Mouse (Mus musculus): Measurements from ENCODE around the gene Tmem238. TPM values are rescaled to one million over a fixed set of nuclear protein-coding genes. Genes with fewer than 3 reads are reported as not detected.

The Tmem238 gene
- 1.2 TPM for polyA plus RNA-seq (2014; fragmentation: Illumina TruSeq; extraction: RNeasy Lipid Tissue Mini Kit (QIAGEN cat#74804); ENCODE audit: low read depth, low replicate concordance)

GRCm38 (mm10) chr7:4789436-4789935 lies at the start of gene Tmem238:
TSS of gene Tmem238 (minus strand) at chr7:4789656.

GRCm38 (mm10) chr7:4812303-4813104 lies 23.0 kb upstream of the Tmem238 start, which contains the start of gene Ube2s:
TSS of gene Ube2s (minus strand) at chr7:4812590.

GRCm38 (mm10) chr7:4792278-4793212 lies 3.1 kb upstream of the Tmem238 start, which contains the start of gene Rpl28:
TSS of gene Rpl28 (plus strand) at chr7:4792874.

GRCm38 (mm10) chr7:4782759-4783158 lies 6.7 kb downstream of the Tmem238 start, which contains the start of the genes Il11 and Tmem190:
TSS of gene Il11 (minus strand) at chr7:4782859.
TSS of gene Tmem190 (plus strand) at chr7:4782937.

GRCm38 (mm10) chr7:4771202-4771601 lies 18.3 kb downstream of the Tmem238 start, which contains the start of gene Fam71e2:
TSS of gene Fam71e2 (minus strand) at chr7:4771302.

GRCm38 (mm10) chr7:4752821-4753570 lies 36.5 kb downstream of the Tmem238 start, which contains the start of gene Cox6b2:
TSS of gene Cox6b2 (minus strand) at chr7:4753094.

GRCm38 (mm10) chr7:4739544-4740275 lies 49.7 kb downstream of the Tmem238 start, which contains the start of gene Kmt5c:
TSS of gene Kmt5c (plus strand) at chr7:4740115.

Other genes starting within 250 kb of the Tmem238 start
- 1.2 TPM for gene Syt5, start 242.1 kb downstream of the Tmem238 start, polyA plus RNA-seq (2014; fragmentation: Illumina TruSeq; extraction: RNeasy Lipid Tissue Mini Kit (QIAGEN cat#74804); ENCODE audit: low read depth, low replicate concordance)
- 17.8 TPM for gene Ptprh, start 185.6 kb downstream of the Tmem238 start, polyA plus RNA-seq (2014; fragmentation: Illumina TruSeq; extraction: RNeasy Lipid Tissue Mini Kit (QIAGEN cat#74804); ENCODE audit: low read depth, low replicate concordance)
- 0.88 TPM for gene Tmem86b, start 158.2 kb downstream of the Tmem238 start, polyA plus RNA-seq (2014; fragmentation: Illumina TruSeq; extraction: RNeasy Lipid Tissue Mini Kit (QIAGEN cat#74804); ENCODE audit: low read depth, low replicate concordance)
- 12.3 TPM for gene Ppp6r1, start 130.6 kb downstream of the Tmem238 start, polyA plus RNA-seq (2014; fragmentation: Illumina TruSeq; extraction: RNeasy Lipid Tissue Mini Kit (QIAGEN cat#74804); ENCODE audit: low read depth, low replicate concordance)
- not detected for gene Hspbp1, start 104.6 kb downstream of the Tmem238 start, polyA plus RNA-seq (2014; fragmentation: Illumina TruSeq; extraction: RNeasy Lipid Tissue Mini Kit (QIAGEN cat#74804); ENCODE audit: low read depth, low replicate concordance)
- gene Brsk1, start 99.1 kb downstream of the Tmem238 start, polyA plus RNA-seq (2014; fragmentation: Illumina TruSeq; extraction: RNeasy Lipid Tissue Mini Kit (QIAGEN cat#74804); ENCODE audit: low read depth, low replicate concordance) = 0.35 TPM
- gene Tmem150b, start 64.4 kb downstream of the Tmem238 start, polyA plus RNA-seq (2014; fragmentation: Illumina TruSeq; extraction: RNeasy Lipid Tissue Mini Kit (QIAGEN cat#74804); ENCODE audit: low read depth, low replicate concordance) = 4.8 TPM
- gene Kmt5c, start 49.5 kb downstream of the Tmem238 start, polyA plus RNA-seq (2014; fragmentation: Illumina TruSeq; extraction: RNeasy Lipid Tissue Mini Kit (QIAGEN cat#74804); ENCODE audit: low read depth, low replicate concordance) = 3.9 TPM
- not detected for gene Cox6b2, start 36.6 kb downstream of the Tmem238 start, polyA plus RNA-seq (2014; fragmentation: Illumina TruSeq; extraction: RNeasy Lipid Tissue Mini Kit (QIAGEN cat#74804); ENCODE audit: low read depth, low replicate concordance)
- gene Fam71e2, start 18.4 kb downstream of the Tmem238 start, polyA plus RNA-seq (2014; fragmentation: Illumina TruSeq; extraction: RNeasy Lipid Tissue Mini Kit (QIAGEN cat#74804); ENCODE audit: low read depth, low replicate concordance) = not detected
- 0.38 TPM for gene Il11, start 6.8 kb downstream of the Tmem238 start, polyA plus RNA-seq (2014; fragmentation: Illumina TruSeq; extraction: RNeasy Lipid Tissue Mini Kit (QIAGEN cat#74804); ENCODE audit: low read depth, low replicate concordance)
- not detected for gene Tmem190, start 6.7 kb downstream of the Tmem238 start, polyA plus RNA-seq (2014; fragmentation: Illumina TruSeq; extraction: RNeasy Lipid Tissue Mini Kit (QIAGEN cat#74804); ENCODE audit: low read depth, low replicate concordance)
- gene Rpl28, start 3.2 kb upstream of the Tmem238 start, polyA plus RNA-seq (2014; fragmentation: Illumina TruSeq; extraction: RNeasy Lipid Tissue Mini Kit (QIAGEN cat#74804); ENCODE audit: low read depth, low replicate concordance) = 18.9 TPM
- 2.9 TPM for gene Ube2s, start 22.9 kb upstream of the Tmem238 start, polyA plus RNA-seq (2014; fragmentation: Illumina TruSeq; extraction: RNeasy Lipid Tissue Mini Kit (QIAGEN cat#74804); ENCODE audit: low read depth, low replicate concordance)
- 0.66 TPM for gene Shisa7, start 55.0 kb upstream of the Tmem238 start, polyA plus RNA-seq (2014; fragmentation: Illumina TruSeq; extraction: RNeasy Lipid Tissue Mini Kit (QIAGEN cat#74804); ENCODE audit: low read depth, low replicate concordance)
- gene Isoc2b, start 80.6 kb upstream of the Tmem238 start, polyA plus RNA-seq (2014; fragmentation: Illumina TruSeq; extraction: RNeasy Lipid Tissue Mini Kit (QIAGEN cat#74804); ENCODE audit: low read depth, low replicate concordance) = 1.4 TPM
- gene Isoc2a, start 87.5 kb upstream of the Tmem238 start, polyA plus RNA-seq (2014; fragmentation: Illumina TruSeq; extraction: RNeasy Lipid Tissue Mini Kit (QIAGEN cat#74804); ENCODE audit: low read depth, low replicate concordance) = 0.44 TPM
- gene Gm36210, start 116.9 kb upstream of the Tmem238 start, polyA plus RNA-seq (2014; fragmentation: Illumina TruSeq; extraction: RNeasy Lipid Tissue Mini Kit (QIAGEN cat#74804); ENCODE audit: low read depth, low replicate concordance) = not detected
- not detected for gene Zfp628, start 125.6 kb upstream of the Tmem238 start, polyA plus RNA-seq (2014; fragmentation: Illumina TruSeq; extraction: RNeasy Lipid Tissue Mini Kit (QIAGEN cat#74804); ENCODE audit: low read depth, low replicate concordance)
- gene Nat14, start 132.4 kb upstream of the Tmem238 start, polyA plus RNA-seq (2014; fragmentation: Illumina TruSeq; extraction: RNeasy Lipid Tissue Mini Kit (QIAGEN cat#74804); ENCODE audit: low read depth, low replicate concordance) = 1.5 TPM
- 0.38 TPM for gene Ssc5d, start 136.1 kb upstream of the Tmem238 start, polyA plus RNA-seq (2014; fragmentation: Illumina TruSeq; extraction: RNeasy Lipid Tissue Mini Kit (QIAGEN cat#74804); ENCODE audit: low read depth, low replicate concordance)
- gene Sbk2, start 174.8 kb upstream of the Tmem238 start, polyA plus RNA-seq (2014; fragmentation: Illumina TruSeq; extraction: RNeasy Lipid Tissue Mini Kit (QIAGEN cat#74804); ENCODE audit: low read depth, low replicate concordance) = not detected
- gene Sbk3, start 181.5 kb upstream of the Tmem238 start, polyA plus RNA-seq (2014; fragmentation: Illumina TruSeq; extraction: RNeasy Lipid Tissue Mini Kit (QIAGEN cat#74804); ENCODE audit: low read depth, low replicate concordance) = not detected
- 36.0 TPM for gene Zfp579, start 206.5 kb upstream of the Tmem238 start, polyA plus RNA-seq (2014; fragmentation: Illumina TruSeq; extraction: RNeasy Lipid Tissue Mini Kit (QIAGEN cat#74804); ENCODE audit: low read depth, low replicate concordance)
- not detected for gene Zfp524, start 224.8 kb upstream of the Tmem238 start, polyA plus RNA-seq (2014; fragmentation: Illumina TruSeq; extraction: RNeasy Lipid Tissue Mini Kit (QIAGEN cat#74804); ENCODE audit: low read depth, low replicate concordance)
- gene Fiz1, start 225.0 kb upstream of the Tmem238 start, polyA plus RNA-seq (2014; fragmentation: Illumina TruSeq; extraction: RNeasy Lipid Tissue Mini Kit (QIAGEN cat#74804); ENCODE audit: low read depth, low replicate concordance) = 12.5 TPM
- not detected for gene Gm44973, start 225.8 kb upstream of the Tmem238 start, polyA plus RNA-seq (2014; fragmentation: Illumina TruSeq; extraction: RNeasy Lipid Tissue Mini Kit (QIAGEN cat#74804); ENCODE audit: low read depth, low replicate concordance)
- 9.8 TPM for gene Zfp865, start 230.7 kb upstream of the Tmem238 start, polyA plus RNA-seq (2014; fragmentation: Illumina TruSeq; extraction: RNeasy Lipid Tissue Mini Kit (QIAGEN cat#74804); ENCODE audit: low read depth, low replicate concordance)
- not detected for gene Ccdc106, start 230.9 kb upstream of the Tmem238 start, polyA plus RNA-seq (2014; fragmentation: Illumina TruSeq; extraction: RNeasy Lipid Tissue Mini Kit (QIAGEN cat#74804); ENCODE audit: low read depth, low replicate concordance)
- 2.8 TPM for gene 4632433K11Rik, start 244.5 kb upstream of the Tmem238 start, polyA plus RNA-seq (2014; fragmentation: Illumina TruSeq; extraction: RNeasy Lipid Tissue Mini Kit (QIAGEN cat#74804); ENCODE audit: low read depth, low replicate concordance)
- 7.6 TPM for gene Zfp784, start 248.8 kb upstream of the Tmem238 start, polyA plus RNA-seq (2014; fragmentation: Illumina TruSeq; extraction: RNeasy Lipid Tissue Mini Kit (QIAGEN cat#74804); ENCODE audit: low read depth, low replicate concordance)